Mouse (Mus musculus) embryo, embryonic 9.5 days (tissue): ENCODE measurements around the gene 5430403G16Rik.
"Not testable (repeated sequence)": the region's sequence is repeated elsewhere in the genome, so short reads cannot be mapped to it uniquely, and the experiment has no call there.

Experiments used
- DNase-seq: peaks from one replicate; pipeline ENCODE4 v3.0.0-alpha.2; 2017; ENCODE audit errors: extremely low spot score

5430403G16Rik gene

DNA sequence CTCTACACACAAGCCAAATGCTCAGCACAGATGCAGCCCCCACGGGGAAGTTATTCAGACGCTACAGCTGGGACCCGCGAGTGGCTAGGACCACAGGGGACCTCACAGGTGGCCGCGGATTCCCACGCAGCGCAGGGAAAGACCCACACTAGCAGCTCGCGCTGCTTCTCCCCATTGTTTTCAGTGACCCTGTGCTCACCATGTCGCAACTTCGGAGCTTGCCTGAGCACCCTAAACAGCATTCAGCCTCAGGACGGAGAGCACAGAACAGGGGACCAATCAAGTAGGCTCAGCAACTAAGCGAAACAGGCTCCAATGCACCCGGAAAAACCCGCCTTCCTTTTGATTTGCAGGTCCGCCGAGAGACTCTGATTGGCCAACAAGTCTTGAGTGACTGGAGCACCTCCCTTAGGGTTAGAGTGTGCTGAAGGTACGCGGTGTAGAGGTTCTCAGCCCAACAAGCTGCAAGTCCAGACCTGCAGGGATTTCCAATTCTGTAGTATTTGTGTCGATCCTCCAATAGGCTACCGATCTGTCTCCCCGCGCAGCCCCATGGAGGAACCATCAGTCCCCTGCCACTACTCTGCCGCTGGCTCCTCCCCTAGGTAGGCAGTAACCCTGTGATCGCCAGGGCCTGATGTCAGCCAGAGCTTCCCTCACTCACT, at the start of gene 5430403G16Rik:
Gene 5430403G16Rik, minus strand, starts transcription at position 505 of the 665 bp plus-strand sequence.
- peak; percentile 77 for DNase-seq

- DNase-seq = not testable (repeated sequence)
These were observed 26.5 kb upstream of the 5430403G16Rik start for GRCm38 (mm10) chr5:109717341-109717740.

DNA sequence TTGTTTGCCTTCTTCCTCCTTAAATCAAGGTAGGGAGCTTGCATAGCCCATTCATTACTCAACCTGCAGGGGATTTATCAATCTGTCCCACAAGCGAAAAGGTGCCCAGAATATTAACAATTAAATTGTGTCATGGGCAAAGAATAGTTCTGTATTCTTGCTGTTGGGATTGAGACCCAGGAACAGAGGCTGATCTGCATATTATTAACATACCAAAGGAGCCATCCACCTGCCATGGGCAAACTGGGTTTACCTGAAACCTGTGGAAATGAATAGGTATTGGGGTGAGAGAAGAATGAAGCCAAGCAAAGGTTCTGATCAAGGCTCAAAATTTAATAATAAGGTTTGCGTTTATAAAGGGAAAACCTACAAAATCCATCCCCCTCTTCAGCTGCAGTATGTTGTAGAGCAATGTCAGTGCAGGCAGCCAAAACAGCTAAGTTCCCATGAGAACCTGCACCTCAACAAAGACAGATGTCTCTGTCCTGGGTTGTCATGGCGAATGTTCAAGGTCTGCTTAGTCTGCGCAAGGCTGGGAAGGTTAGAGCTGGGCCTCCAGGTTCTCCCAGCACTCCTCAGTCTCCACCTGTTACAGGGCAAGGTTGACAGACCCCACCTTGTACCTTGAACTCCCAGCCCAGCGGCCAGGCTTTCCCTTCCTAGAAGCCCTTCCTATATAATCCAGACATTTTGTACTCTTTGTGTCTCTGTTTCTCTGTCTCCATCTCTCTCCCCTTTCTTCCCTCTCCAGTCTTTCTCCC, 544 bp upstream of the 5430403G16Rik start:
- not testable (repeated sequence) for DNase-seq

DNA sequence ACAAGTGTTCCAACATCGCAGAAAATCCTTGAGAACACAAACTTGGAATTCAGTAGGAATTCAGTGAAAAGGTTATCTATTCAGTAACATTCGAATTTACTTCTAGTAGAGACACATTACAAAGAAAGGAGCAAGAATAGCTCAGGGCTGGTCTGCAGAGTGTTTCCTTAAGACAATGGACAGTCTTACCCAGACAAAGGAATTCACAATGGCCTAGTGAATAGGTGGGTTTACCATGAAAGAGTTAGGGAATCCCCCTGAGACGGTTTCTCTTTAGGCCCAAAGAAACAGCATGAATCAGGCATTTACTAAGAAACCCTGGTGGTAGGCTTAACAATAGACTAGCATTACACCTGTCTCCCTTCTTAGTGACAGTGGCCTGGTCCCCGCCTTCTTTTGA, 7.9 kb downstream of the 5430403G16Rik start:
- DNase-seq = no peak
